Mouse (Mus musculus) layer of hippocampus, postnatal 14 days (tissue): Measurements from ENCODE around the gene Tenm3. TPM values are rescaled to one million over a fixed set of nuclear protein-coding genes. Genes with fewer than 3 reads are reported as not detected.

Experiments used
- DNase-seq, 2 experiments: peaks; one replicate each; pipeline ENCODE4 v3.0.0; 2021 to 2022; ENCODE audit warnings: low spot score in 2 of 2, mixed read lengths in 1 of 2
- total RNA-seq, 2 experiments: library from RNA; stranded (reverse); gene quantifications; 2 replicates each; pipeline ENCODE4 v1.2.3; 2021

Tenm3 gene
- total RNA-seq, 2 experiments from 2014 or later: 79.8 to 101 TPM

DNA sequence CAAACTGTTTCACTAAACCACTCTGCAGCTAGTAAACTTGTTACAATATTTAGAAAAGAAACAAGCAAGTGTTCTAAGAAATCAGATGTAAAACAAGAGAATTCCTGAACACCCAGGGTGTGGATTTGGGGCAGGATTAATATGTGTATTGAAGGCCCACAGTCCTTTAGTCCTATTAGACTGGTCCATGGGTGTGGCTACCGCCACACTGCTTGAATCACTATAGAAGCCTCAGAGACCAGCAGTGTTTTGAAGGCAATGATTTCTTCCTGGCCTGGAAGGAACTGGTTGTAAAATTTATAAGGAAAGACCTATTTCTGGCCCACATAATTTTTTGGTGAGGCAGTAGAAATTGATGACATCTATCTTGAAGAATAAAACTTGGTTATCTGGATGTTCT lies 33.1 kb downstream of the Tenm3 start:
- no peak for DNase-seq

DNA sequence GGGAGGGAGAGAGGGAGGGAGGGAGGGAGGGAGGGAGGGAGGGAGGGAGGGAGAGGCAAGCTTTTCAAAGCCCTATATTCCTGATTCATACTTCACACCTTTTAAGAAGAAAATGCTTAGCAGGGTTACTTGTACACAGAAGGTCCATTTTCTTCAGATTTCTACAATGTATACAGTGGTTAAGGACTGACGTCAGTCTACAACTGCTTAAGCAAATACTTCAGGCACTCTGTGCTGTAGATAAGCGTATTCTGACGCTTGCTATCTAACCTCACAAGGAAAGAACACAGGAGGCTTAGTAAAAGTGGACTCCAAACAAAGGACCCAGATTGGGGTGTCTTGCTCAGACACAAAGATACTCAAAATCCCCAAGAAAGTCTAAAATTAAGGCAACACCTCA lies 34.6 kb downstream of the Tenm3 start:
- no peak for DNase-seq

DNA sequence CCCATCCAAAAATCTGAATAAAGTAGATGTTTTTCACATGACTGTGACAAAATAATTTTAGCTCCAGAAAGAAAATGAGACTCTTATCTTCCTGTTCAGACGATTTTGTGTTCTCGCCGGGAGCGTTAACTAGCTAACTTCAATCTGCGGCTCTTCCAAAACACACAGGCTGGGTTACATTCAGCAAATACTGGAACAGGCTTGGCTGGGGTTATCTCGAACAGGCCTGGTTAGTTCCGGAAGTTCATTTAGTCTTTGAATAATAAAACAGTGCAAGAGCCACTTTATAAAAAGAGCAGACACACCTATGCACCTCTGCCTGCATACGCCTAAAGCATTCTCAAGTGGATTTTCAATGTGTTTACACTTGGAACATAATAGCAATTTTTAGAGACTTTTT lies 40.7 kb downstream of the Tenm3 start:
- DNase-seq: no peak

DNA sequence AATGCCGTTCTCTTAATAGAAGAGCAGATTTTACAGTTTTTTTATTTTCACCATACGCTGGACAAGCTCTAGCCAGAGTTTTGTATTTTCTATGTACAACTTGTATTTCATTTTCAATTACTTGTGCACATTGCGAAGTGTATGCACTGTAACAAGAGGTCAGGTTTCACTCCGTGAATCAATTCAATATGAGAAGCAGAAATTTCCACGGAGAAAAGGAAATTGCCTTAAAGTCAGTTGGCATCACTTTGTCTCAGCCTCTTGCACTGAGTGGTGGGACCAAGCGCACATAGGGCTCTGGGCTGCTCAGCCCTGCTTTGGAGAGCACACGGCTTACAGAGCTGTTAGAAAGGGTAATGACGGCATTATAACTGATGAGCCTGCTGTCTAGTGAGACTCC lies 41.5 kb downstream of the Tenm3 start:
- DNase-seq: no peak

DNA sequence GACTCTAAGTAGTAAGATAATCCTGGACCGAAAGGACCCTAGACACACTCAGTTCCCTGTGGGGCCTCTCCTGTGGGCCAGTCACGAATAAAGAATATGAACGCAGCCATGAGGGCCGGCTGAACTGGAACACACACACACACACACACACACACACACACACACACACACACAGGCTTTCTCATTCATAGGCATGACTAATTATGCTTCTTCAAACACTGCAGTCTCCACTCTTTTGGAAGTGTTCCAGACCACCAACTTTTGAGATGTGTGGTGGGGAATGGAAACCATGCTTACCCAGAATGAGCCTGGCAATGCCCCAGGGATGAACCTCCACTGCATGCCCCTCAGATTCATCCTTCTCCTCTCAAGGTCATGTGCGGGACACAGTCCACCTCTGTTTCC lies 45.8 kb downstream of the Tenm3 start:
- DNase-seq: no peak

DNA sequence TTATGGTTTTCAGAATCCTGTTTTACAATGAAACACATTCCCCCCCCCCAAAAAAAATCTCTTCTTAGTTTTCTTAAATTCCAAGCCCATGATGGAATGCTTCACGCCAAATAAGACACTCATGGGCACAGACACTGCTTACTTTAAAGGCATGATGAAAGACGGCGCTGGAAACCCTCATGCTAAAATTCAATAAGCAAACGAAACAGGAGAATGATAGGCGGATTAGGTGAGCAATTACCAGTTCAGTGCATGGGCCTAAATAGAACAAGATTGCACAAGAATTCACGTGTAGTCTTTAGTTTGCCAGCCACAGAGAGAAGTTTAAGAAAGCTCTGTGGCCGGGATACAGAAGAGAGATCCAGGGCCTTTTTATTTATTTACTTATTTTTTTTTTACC lies 49.5 kb downstream of the Tenm3 start:
- DNase-seq: no peak

DNA sequence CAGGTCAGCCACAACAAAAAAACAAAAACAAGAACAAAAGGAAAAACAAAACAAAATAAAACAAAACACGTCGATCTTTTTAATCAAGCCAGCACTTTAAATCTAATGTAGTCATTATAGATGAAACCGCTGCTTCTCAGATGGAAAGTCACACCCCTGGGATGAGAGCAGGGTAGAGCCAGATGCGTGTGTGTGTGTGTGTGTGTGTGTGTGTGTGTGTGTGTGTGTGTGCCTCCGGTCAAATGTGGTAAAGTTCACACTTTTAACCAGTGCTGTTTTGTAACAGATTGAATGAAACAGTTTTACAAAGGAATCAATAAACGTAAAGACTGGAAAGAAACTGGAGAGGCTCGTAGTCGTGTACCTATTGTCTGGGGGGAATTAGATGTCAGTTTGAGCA lies 50.0 kb downstream of the Tenm3 start:
- no peak for DNase-seq

DNA sequence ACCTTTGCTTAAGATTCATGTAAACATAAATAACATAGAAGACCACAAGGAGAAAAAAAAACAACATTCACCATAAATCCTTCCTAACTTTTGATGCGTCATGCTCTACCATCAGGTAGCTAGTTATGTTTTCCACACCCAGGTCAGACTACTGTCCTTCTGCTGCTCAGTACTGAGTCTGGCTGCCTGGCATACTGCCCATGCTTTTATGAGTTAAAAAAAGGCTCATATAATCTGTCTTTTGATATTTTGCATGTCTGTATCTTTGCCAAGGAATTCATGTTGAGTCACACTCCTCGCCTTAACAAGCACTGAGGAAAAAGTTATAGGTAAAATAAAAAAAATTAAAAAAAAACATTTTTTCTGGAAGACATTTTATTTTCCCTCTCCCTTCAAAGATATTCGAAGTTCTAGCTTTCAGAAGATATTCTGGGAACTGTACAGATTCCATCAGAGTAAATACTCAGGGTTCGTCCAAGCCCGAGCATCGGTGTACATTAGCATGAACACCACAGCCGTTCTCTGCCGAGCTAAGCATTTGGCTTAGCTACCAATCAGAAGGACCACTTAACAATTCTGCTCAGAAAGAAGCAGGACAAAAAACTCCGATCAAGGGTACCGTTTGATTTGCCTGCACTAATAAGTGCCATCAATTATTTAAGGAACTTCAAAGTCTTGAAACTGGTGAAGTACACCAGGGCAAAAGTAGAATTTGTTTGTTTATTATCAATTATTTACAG lies 51.0 kb downstream of the Tenm3 start:
- no peak for DNase-seq

DNA sequence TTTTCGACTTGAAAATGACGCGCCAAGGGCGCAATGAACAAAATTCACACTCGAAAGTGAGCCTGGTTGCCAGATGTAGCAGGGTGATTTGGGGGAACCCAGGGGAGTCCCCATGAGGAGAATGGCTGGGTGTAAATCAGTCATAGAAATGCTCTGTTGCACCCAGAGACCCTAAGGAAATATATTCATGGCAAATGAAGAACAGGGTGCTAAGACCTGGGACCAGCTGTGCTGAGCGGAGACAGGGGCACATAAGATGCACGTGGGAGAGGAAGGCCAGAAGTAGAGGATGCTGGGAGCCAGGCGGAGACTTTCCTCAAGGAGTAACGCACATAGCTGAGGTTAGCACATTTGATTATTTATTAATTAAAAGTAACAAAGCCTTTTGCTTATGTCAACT lies 60.4 kb downstream of the Tenm3 start:
- no peak for DNase-seq

DNA sequence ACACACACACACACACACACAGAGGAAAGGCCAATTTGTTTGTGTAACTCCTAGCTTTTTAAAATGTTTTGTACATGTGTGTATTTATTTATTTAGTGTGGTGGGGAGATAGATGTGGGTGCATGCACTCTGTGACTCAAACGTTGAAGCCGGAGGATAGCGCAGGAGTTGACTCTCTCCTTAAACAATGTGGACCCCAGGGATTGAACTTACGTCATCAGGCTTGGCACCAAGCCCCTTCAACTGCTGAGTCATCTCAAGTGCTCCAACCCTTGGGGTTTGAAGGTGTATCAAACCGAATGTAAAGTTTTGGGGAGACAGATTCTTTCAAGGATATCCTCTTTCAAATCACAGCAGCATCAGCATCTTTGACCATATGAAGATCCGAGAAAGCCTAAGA lies 63.1 kb downstream of the Tenm3 start:
- no peak for DNase-seq

DNA sequence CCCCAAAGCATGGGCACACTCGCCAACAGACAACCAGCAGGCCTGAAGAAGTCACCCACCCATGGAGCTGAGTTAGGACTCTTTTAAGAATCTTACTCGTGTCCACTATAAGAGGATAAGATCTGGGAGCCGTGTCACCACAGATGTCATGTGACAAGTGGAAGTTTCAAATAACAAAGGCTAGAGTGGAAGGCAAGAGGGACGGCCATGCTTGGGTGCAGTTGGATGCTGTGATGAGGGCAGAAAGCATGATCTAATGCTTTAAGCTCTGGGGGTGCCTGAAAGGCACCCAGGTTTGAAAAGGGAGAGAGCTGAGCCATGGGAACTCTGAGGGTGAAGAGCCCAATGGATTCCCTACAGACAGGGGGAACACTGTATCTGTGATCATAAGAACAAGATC lies 64.6 kb downstream of the Tenm3 start:
- no peak for DNase-seq

DNA sequence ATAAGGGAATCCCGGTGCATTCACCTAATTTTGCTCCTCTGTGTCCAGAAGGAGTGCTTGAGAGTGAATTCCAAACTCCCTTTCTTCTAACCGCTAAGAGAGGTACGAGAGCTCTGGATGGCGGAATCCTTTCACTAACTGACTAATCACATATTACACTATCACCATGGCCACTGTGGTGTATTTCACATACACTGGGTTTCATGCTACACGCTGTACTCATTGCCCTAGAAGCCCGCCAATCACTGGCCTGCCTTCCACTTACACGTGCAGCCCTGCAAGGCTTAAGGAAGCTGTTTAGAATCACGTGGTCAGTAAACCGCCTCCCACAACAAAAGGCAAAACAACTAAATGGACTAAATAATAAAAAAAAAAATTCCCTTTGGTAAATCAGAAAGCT lies 67.7 kb downstream of the Tenm3 start:
- no peak for DNase-seq

DNA sequence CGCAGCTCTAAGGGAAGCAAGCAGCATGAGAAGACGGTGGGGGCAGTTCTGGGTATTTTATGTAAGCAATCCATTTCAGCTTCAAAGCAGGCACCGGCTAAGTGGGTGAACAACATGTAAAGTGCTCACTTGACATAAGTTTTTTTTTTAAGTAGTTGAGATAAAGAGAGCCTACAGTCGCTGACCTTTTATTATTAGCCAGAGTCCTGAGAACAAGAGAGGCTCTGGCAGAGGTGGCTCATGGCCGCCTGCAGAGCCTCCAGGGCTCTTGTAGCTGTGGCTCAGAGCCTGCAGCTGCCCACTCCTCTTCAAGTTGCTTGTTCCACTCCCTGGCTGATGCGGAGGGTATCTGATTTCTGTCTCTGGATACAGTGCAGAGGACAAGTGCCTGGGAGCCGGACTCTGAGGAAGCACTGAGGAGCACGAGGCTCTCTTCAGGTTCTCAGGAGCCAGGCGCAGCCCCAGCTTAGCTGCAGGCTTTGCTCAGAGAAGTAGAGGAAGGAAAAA lies 68.2 kb downstream of the Tenm3 start:
- no peak for DNase-seq

DNA sequence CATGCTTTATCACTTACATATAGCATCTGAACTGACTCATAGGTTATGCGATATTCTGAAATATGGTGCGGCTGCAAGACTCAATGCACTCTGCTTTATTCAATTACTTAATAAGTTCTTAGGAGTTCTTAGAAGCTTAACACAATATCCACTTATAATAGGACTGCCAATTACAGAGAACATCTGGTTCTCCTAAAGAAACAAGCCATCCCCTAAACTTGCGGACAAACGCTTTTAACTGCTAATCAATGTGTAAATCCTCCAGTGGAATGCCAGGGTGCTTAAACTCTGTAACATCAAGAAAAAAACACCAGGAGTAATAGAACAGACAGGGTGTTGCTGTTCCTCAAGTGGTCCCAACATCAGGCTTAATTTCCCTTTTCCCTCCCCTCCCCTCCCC lies 68.9 kb downstream of the Tenm3 start:
- no peak for DNase-seq

DNA sequence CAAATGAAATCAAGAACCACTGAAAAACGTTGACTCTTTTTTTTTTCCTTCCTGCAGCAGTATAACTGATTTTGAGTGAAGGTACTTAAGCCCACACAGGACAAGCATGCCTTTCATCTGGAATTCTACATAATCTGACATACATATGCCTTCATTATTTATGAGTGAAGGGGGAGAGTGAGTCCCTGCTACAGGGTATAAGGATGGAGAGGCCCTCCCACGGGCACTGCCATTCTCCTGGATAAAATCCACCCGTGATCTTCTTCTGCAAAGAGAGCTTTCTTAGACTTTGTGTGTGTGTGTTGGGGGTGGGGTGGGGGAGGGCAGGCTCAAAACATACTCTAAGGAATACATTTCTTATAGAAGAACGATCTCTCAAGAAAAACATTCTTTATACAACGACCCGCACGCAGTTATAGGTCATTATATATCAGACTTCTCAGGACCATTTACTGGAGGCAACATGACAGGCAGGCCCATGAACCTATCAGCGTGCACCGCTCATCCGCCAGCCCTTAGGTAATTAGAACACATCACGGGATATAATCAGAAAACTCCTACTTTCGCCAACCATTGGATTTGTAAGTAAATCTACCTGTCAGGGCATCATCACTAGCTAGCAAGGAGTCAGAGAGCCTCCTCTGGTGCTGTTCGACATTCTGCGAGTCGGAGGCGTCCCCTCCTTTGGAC lies 77.1 kb downstream of the Tenm3 start:
- DNase-seq: no peak

DNA sequence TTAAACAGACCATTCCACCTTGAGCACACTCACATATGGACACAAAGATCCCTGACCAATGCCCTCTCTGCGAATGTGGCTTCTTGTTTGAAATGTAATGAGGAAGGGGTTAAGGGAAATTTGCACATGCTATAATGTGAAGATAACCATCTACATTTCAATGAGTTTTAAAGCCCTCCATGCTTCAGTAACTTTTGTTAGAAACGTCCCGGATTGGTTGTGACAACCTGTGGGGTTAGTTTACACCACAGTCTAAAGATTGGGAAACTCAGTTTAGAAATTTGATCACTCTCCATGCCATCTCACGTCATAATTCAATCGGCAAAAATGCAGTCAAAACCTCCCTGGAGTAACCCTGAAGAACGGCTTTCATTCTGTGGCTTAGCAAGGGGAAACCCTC lies 78.5 kb downstream of the Tenm3 start:
- no peak for DNase-seq

DNA sequence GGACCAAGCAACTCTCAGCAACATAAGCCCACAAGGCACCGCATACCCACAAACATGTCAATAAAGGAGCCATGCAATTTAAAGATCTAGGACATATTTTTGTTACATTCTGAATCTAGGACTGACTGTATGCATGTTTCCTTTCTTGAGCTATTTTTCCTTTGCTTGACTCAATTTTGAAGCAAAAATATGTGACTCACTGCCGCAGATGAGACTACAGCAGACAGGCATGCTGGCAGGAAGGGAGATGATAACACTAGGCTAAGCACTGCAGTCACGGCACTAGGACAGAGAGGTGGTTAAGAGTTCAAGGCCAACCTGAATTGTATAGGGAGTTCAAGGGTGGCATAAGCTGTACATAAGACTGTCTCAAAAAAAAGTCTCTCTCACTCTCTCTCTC lies 79.7 kb downstream of the Tenm3 start:
- DNase-seq: no peak

DNA sequence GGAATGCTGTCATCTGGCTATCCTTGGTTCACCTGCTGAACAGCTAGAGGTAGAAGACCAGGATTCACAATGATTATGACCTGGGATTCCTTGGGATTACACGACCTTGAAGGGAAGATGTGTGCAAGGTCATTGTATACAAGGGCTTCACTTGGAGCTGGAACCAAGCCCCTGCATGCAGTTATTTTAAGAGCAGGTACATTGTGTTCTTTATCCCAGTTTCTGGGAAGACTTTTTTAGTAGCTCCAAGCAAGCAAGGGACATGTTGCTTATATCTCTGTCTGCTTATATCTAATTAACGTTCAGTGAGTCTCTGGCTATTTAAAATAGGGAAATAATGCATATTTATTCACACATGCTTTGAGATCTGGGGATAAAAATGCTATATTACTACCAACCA lies 86.9 kb downstream of the Tenm3 start:
- DNase-seq: no peak

DNA sequence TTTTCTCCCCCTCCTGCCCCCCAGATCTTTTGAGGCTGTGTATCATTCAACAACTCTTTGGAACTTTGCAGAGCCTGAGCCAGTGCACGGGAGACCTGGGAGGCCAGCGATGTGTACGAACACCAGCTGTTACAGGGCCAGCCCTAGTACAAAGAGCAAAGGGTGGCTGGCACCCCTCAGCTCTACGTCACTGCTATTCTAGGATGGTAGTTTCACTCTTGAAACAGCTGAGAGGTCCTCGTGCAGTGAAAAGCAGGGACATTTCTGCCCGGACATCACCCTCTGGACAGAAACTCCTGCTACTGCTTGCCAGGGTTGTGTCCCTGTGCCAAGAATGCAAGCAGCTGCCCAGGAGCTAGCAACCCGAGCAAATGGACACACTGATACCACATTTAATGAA lies 88.3 kb downstream of the Tenm3 start:
- DNase-seq: no peak

DNA sequence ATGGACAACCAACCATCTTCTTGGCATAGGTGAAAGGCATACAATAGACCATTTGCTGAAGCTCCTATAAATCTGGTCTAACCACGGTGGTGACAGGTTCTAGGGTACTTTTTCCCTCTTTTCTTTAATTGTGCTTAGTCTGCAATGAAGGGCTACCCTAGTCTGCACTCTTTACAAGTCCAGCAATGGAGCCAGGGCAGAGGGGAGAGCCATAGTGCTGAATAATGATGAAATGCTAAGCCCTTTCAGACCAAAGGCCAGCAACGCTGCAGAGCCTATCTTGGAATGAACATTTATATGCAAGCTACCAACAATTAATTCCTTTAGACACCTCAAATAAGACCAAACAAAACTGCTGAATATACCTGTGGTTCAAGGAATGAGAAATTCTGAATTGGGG lies 88.8 kb downstream of the Tenm3 start:
- DNase-seq: no peak

DNA sequence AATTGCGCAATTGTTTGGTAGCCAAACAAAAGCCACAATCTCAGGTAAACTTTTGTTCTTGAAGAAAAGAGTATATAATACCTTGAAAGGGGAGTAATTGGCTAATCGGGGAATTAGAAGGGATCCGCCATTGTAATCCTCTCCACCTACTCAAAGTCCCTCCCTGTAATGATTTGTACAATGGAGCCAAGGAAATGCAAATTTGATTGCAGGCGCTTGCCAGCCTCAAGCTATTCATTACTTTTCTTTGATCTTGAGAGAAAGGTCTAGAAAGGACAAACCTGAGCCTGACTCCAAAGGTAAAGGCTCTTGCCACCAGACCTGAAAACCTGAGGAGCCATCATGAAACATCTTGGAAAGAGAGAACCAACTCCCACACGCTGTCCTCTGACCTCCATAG lies 91.8 kb downstream of the Tenm3 start:
- DNase-seq: no peak

DNA sequence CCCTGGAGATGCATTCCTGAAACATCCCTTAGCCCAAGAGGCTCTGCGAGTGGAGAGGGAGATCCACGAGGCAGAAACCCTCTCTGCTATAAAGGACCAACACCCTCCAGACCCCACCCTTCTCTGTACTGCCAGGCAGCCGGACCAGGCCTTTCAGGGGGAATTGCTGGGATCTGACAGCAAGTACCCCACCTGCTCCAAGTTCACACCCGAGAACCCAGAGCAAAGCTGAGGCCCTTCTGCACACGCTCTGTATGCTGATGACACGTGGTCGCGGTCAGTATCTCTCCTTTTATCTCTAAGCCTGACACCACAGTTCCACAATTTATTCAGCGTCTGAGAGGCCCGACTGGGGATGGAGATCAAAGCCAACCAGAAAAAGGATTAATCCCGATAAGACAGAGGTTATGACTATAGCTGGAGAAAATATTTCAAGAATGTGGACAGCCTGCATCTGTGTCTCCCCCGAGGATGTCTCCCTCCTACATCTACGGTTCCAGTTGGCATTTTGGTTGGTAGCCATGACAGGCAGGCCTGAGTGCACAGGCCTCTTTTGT lies 95.2 kb downstream of the Tenm3 start:
- no peak for DNase-seq

DNA sequence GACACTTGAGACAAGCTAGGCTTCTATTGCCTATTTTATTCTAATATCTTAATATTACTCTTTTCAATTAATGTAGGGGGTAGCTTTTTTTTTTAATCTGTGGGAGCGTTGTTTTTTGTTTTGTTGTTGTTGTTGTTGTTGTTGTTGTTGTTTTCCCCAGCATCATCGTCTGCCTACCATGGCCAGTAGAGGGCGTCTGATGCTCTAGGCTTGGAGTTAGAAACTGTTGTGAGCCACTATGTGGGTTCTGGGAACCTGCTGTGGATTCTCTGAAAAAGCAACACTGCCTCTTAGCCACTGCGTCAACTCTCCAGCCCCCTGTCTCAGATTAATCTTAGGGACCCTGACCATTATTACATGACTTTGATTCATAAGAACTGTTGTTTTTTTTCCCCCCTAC lies 99.8 kb downstream of the Tenm3 start:
- no peak for DNase-seq
